Mouse (Mus musculus): ENCODE measurements around the gene Map3k6.

GRCm38 (mm10) chr4:133201006-133201771, 39.4 kb upstream of the Map3k6 start:
- TF ChIP-seq CTCF (IDR thresholded peaks at IDR 0.05; ENCODE audit: insufficient read depth, low read length) (peak; percentile 72), POLR2A (IDR thresholded peaks at IDR 0.05; ENCODE audit: borderline replicate concordance, extremely low read depth, low read depth, low read length) (no peak)

All from lung, adult 2 months (tissue).